Mouse (Mus musculus) lung, postnatal 10 days (tissue): ENCODE measurements around the gene Zfp592.

Source experiments
- DNase-seq: peaks from one replicate; pipeline ENCODE4 v3.0.0; 2021

The Zfp592 gene

GRCm38 (mm10) chr7:81057901-81058711, 64.6 kb downstream of the Zfp592 start:
- DNase-seq, result peak; percentile 53

- no peak for DNase-seq
Observed at GRCm38 (mm10) chr7:81058712-81059154, 65.3 kb downstream of the Zfp592 start.

- no peak for DNase-seq
Observed at GRCm38 (mm10) chr7:81059388-81059787, 65.9 kb downstream of the Zfp592 start.

- peak; percentile 56 for DNase-seq
Observed at GRCm38 (mm10) chr7:81060908-81061307, 67.4 kb downstream of the Zfp592 start.

GRCm38 (mm10) chr7:81061936-81062335, 68.5 kb downstream of the Zfp592 start:
- no peak for DNase-seq

GRCm38 (mm10) chr7:81063332-81063731, 69.9 kb downstream of the Zfp592 start:
- DNase-seq, result no peak

- DNase-seq, result no peak
Observed at GRCm38 (mm10) chr7:81066714-81067113, 73.2 kb downstream of the Zfp592 start.

GRCm38 (mm10) chr7:81072463-81072862, 79.0 kb downstream of the Zfp592 start:
- DNase-seq, result peak; percentile 67

- DNase-seq, result no peak
Observed at GRCm38 (mm10) chr7:81073273-81073672, 79.8 kb downstream of the Zfp592 start.

GRCm38 (mm10) chr7:81074546-81074945, 81.1 kb downstream of the Zfp592 start:
- DNase-seq, result no peak

GRCm38 (mm10) chr7:81075299-81075698, 81.8 kb downstream of the Zfp592 start:
- peak; percentile 54 for DNase-seq

GRCm38 (mm10) chr7:81075732-81076131, 82.3 kb downstream of the Zfp592 start:
- DNase-seq, result no peak

- no peak for DNase-seq
Observed at GRCm38 (mm10) chr7:81077009-81077408, 83.5 kb downstream of the Zfp592 start.

GRCm38 (mm10) chr7:81078740-81079139, 85.3 kb downstream of the Zfp592 start:
- no peak for DNase-seq

GRCm38 (mm10) chr7:81093420-81093965, 100.0 kb downstream of the Zfp592 start:
- DNase-seq, result no peak

GRCm38 (mm10) chr7:81094104-81094757, 100.8 kb downstream of the Zfp592 start:
- no peak for DNase-seq
